Mouse (Mus musculus): ENCODE data around the gene Ahcyl2. TPM values are rescaled to one million over a fixed set of nuclear protein-coding genes. Genes with fewer than 3 reads are reported as not detected.

Gene Ahcyl2
- total and polyA plus RNA-seq, 2 experiments from 2014 or later: 16.0 to 66.7 TPM

DNA sequence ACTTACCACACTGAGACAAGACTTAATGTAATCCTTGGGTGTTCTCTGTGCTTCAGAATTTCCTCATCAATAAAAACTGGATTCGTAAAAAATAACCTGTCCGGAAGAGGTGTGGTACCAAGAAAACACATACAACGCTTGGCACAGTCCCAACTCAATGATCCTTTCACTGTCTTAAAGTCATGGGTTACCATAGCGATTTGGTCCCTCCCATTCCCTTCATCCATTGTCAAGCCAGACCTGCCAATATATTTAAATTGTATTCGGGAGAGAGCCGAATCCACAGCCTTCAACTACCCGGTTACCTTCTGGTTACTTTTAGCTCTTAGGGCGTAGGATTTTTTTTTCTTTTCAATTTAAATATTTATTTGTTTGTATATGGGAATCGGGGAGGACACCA, 148.0 kb downstream of the Ahcyl2 start:
- Histone ChIP-seq H3K4me2 (ENCODE audit: low read depth, low read length, poor library complexity, severe bottlenecking) (no peak overlapping the region), H3K27me3 (ENCODE audit: insufficient read depth, low read length) (peaks cover 5% of the 10 kb centered on the region), H3K36me3 (ENCODE audit: insufficient read depth, low read length) (no peaks in the 10 kb centered on the region), H3K9ac (replicated peaks; ENCODE audit: low read length, poor library complexity, severe bottlenecking) (no peak overlapping the region), H3K9me3 (ENCODE audit: low read length) (no peaks in the 10 kb centered on the region), H3K4me3 (ENCODE audit: low read depth, low read length) (no peak overlapping the region), H3K27ac (ENCODE audit: low read depth, low read length) (no peak overlapping the region), H3K4me1 (ENCODE audit: insufficient read depth, low read length) (no peaks in the 10 kb centered on the region)
- 31% methylated on average over 9 of the region's 9 CpGs for WGBS
- ATAC-seq (ENCODE audit: low FRiP score) (no peak), DNase-seq (ENCODE audit: low spot score) (no peak)
- no peak for TF ChIP-seq CTCF (IDR thresholded peaks at IDR 0.05)

GRCm38 (mm10) chr6:29916530-29917382, 148.9 kb downstream of the Ahcyl2 start, which contains the start of gene Strip2:
Strip2 (plus strand) TSS chr6:29917012.
- Histone ChIP-seq H3K27me3 (ENCODE audit: insufficient read depth, low read length) (peaks cover 5% of the 10 kb centered on the region), H3K9ac (replicated peaks; ENCODE audit: low read length, poor library complexity, severe bottlenecking) (peak within 1 kb of the TSS; percentile 65), H3K4me1 (ENCODE audit: insufficient read depth, low read length) (no peaks in the 10 kb centered on the region), H3K4me2 (ENCODE audit: low read depth, low read length, poor library complexity, severe bottlenecking) (peak within 1 kb of the TSS; percentile 91), H3K27ac (ENCODE audit: low read depth, low read length) (peak within 1 kb of the TSS; percentile 64), H3K4me3 (ENCODE audit: low read depth, low read length) (peak within 1 kb of the TSS; percentile 82), H3K9me3 (ENCODE audit: low read length) (no peaks in the 10 kb centered on the region), H3K36me3 (ENCODE audit: insufficient read depth, low read length) (no peaks in the 10 kb centered on the region)
- peak; percentile 96 for DNase-seq (ENCODE audit: low spot score)
- no peak for TF ChIP-seq CTCF (IDR thresholded peaks at IDR 0.05)
- WGBS: under 1% methylated on average over 66 of the region's 67 CpGs
- peak; percentile 97 for ATAC-seq (ENCODE audit: low FRiP score)

GRCm38 (mm10) chr6:29917383-29917720, 149.5 kb downstream of the Ahcyl2 start:
- H3K27ac ChIP-seq (ENCODE audit: low read depth, low read length): peak overlapping the region; percentile 64
- peaks cover 5% of the 10 kb centered on the region for H3K27me3 ChIP-seq (ENCODE audit: insufficient read depth, low read length)
- under 1% methylated on average over 21 of the region's 21 CpGs for WGBS
- peak overlapping the region; percentile 65 for H3K9ac ChIP-seq (replicated peaks; ENCODE audit: low read length, poor library complexity, severe bottlenecking)
- H3K36me3 ChIP-seq (ENCODE audit: insufficient read depth, low read length): no peaks in the 10 kb centered on the region
- peak overlapping the region; percentile 82 for H3K4me3 ChIP-seq (ENCODE audit: low read depth, low read length)
- ATAC-seq (ENCODE audit: low FRiP score): peak; percentile 85
- no peak; the same call in 1 of the 2 replicates for TF ChIP-seq CTCF (IDR thresholded peaks at IDR 0.05)
- H3K4me1 ChIP-seq (ENCODE audit: insufficient read depth, low read length): no peaks in the 10 kb centered on the region
- peak overlapping the region; percentile 91 for H3K4me2 ChIP-seq (ENCODE audit: low read depth, low read length, poor library complexity, severe bottlenecking)
- H3K9me3 ChIP-seq (ENCODE audit: low read length): no peaks in the 10 kb centered on the region
- DNase-seq (ENCODE audit: low spot score): peak; percentile 61

GRCm38 (mm10) chr6:29917947-29918346, 150.1 kb downstream of the Ahcyl2 start:
- 35% methylated on average over 4 of the region's 4 CpGs for WGBS
- no peak for DNase-seq (ENCODE audit: low spot score)
- Histone ChIP-seq H3K4me1 (ENCODE audit: insufficient read depth, low read length) (no peaks in the 10 kb centered on the region), H3K4me2 (ENCODE audit: low read depth, low read length, poor library complexity, severe bottlenecking) (peak overlapping the region; percentile 91), H3K9me3 (ENCODE audit: low read length) (no peaks in the 10 kb centered on the region), H3K27ac (ENCODE audit: low read depth, low read length) (no peak overlapping the region), H3K4me3 (ENCODE audit: low read depth, low read length) (peak overlapping the region; percentile 82), H3K36me3 (ENCODE audit: insufficient read depth, low read length) (no peaks in the 10 kb centered on the region), H3K9ac (replicated peaks; ENCODE audit: low read length, poor library complexity, severe bottlenecking) (no peak overlapping the region), H3K27me3 (ENCODE audit: insufficient read depth, low read length) (peaks cover 5% of the 10 kb centered on the region)
- no peak for TF ChIP-seq CTCF (IDR thresholded peaks at IDR 0.05)
- no peak for ATAC-seq (ENCODE audit: low FRiP score)

DNA sequence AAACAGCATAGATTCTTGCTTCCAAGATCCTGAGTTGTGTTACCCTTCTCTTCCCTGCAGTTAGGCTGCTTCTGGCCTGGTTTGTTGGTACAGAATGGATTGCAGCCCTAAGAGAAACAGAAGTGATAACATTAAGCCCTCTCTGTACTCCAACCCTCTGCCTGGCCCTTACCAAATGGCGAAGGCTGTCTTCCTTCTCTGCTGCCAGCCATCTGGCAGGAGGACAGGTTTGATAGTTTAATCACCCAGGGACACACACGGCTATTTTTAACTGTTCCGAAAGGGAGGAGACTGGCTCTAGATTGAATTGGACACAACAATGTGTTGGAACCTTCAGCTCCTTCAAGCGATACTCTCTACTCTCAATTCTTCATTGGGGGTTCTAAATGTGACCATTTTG, 155.7 kb downstream of the Ahcyl2 start:
- Histone ChIP-seq H3K36me3 (ENCODE audit: insufficient read depth, low read length) (no peaks in the 10 kb centered on the region), H3K9ac (replicated peaks; ENCODE audit: low read length, poor library complexity, severe bottlenecking) (no peak overlapping the region), H3K4me2 (ENCODE audit: low read depth, low read length, poor library complexity, severe bottlenecking) (no peak overlapping the region), H3K27ac (ENCODE audit: low read depth, low read length) (no peak overlapping the region), H3K4me3 (ENCODE audit: low read depth, low read length) (no peak overlapping the region), H3K9me3 (ENCODE audit: low read length) (no peaks in the 10 kb centered on the region), H3K4me1 (ENCODE audit: insufficient read depth, low read length) (no peaks in the 10 kb centered on the region), H3K27me3 (ENCODE audit: insufficient read depth, low read length) (no peaks in the 10 kb centered on the region)
- 74% methylated on average over 4 of the region's 4 CpGs for WGBS
- TF ChIP-seq CTCF (IDR thresholded peaks at IDR 0.05): no peak
- no peak for ATAC-seq (ENCODE audit: low FRiP score)
- DNase-seq (ENCODE audit: low spot score): no peak

DNA sequence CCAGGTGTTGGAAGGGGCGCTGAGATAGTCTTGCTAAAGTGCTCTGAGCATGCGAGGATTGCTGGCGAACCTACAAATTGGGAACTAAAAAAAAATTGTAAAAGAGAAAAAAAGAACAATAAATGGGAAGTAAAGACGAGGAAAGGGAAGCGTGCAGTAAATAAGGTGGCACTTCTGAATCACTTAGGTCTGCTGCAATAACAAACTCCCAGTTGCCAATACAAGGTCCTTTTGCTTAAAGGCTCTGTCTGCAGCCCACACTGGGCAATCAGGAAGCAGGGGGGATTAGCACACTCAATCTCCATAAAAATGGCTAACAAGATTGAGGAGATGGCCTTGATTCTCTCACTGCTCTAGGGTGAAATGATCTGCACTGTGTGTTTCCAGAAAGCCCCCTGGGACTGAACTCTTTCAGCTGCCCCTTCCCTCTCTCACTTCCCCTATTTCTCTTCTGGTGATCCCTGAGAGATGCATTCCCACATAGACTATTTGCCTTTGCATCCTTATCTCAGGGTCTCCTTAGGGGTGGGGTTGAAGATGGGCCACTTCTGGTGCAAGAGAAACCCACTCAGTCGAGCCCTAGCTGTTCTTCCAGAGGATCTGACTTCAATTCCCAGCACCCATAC, 157.9 kb downstream of the Ahcyl2 start:
- Histone ChIP-seq H3K9ac (replicated peaks; ENCODE audit: low read length, poor library complexity, severe bottlenecking) (no peak overlapping the region), H3K4me2 (ENCODE audit: low read depth, low read length, poor library complexity, severe bottlenecking) (no peak overlapping the region), H3K4me3 (ENCODE audit: low read depth, low read length) (no peak overlapping the region), H3K27ac (ENCODE audit: low read depth, low read length) (no peak overlapping the region), H3K36me3 (ENCODE audit: insufficient read depth, low read length) (no peaks in the 10 kb centered on the region), H3K27me3 (ENCODE audit: insufficient read depth, low read length) (no peaks in the 10 kb centered on the region), H3K4me1 (ENCODE audit: insufficient read depth, low read length) (no peaks in the 10 kb centered on the region), H3K9me3 (ENCODE audit: low read length) (no peaks in the 10 kb centered on the region)
- TF ChIP-seq CTCF (IDR thresholded peaks at IDR 0.05): no peak
- WGBS: 78% methylated on average over 6 of the region's 6 CpGs
- DNase-seq (ENCODE audit: low spot score) (no peak), ATAC-seq (ENCODE audit: low FRiP score) (no peak)
